Comparison of ENCODE assay signal across 28 mouse cellular contexts in genomic region chr19:56600797-56601196, GRCm38 (mm10). TPM values are rescaled to one million over a fixed set of nuclear protein-coding genes. Genes with fewer than 3 reads are reported as not detected.
A peak's percentile ranks its signal among the peaks of the same experiment; 100 is the strongest.
DNase-seq lines count a peak whose midpoint lies in the region; ATAC-seq and TF ChIP-seq lines count a peak whose summit lies in the region.
"Had no signal": no experiment of that assay in that cellular context is flagged by ENCODE, and none has a peak within 500 bp of the region (broad histone marks: within the 10 kb centered on the region; RNA-seq: fewer than 3 reads in every experiment).

No protein-coding gene starts in this region.

- no peak for ATAC-seq in heart, embryonic 13.5 days (ENCODE audit: extremely low read depth, insufficient number of reproducible peaks, low FRiP score, low TSS enrichment)
- ATAC-seq in hindbrain, embryonic 13.5 days (ENCODE audit: low FRiP score), result no peak
- ATAC-seq in hindbrain, postnatal 0 days, result no peak
- ATAC-seq in lung, embryonic 14.5 days (ENCODE audit: insufficient read depth), result peak; percentile 62; the same call in 1 of the 2 replicates
- ATAC-seq: activated CD4-positive, CD25-positive, alpha-beta regulatory T cell, adult 4 months; forebrain, embryonic 16.5 days; midbrain, embryonic 13.5 days had no signal

- no peak for DNase-seq in heart, adult 11 months
- DNase-seq in hindbrain, postnatal 0 days (ENCODE audit: low spot score), result no peak
- peak; percentile 40 for DNase-seq in lung, embryonic 14.5 days
- no peak for DNase-seq in lung, postnatal 10 days
- DNase-seq in yolk sac, embryonic 10.5 days (ENCODE audit: low spot score), result peak; percentile 49
- DNase-seq: adrenal gland, adult 2 months; adrenal gland, postnatal 36 days; cerebellum, adult 2 months; cerebellum, postnatal 14 days; gastrocnemius, adult 2 months; gastrocnemius, postnatal 36 days; heart, postnatal 36 days; kidney, postnatal 10 days; layer of hippocampus, adult 9-11 months; liver; retina, postnatal 1 day; right cerebral cortex, postnatal 14 days had no signal

- no peak for TF ChIP-seq CTCF in hindbrain, postnatal 0 days (IDR thresholded peaks at IDR 0.05; ENCODE audit: low read depth)
- TF ChIP-seq CTCF in lung, embryonic 14.5 days (IDR thresholded peaks at IDR 0.05; ENCODE audit: low read depth), result no peak

- H3K4me3 ChIP-seq in heart, embryonic 13.5 days, result no peak overlapping the region
- no peak overlapping the region for H3K4me3 ChIP-seq in hindbrain, embryonic 13.5 days
- no peak overlapping the region for H3K4me3 ChIP-seq in hindbrain, postnatal 0 days (ENCODE audit: low read length)
- H3K4me3 ChIP-seq in lung, embryonic 14.5 days (ENCODE audit: low read depth, low read length), result no peak overlapping the region
- H3K4me3 ChIP-seq: erythroblast, embryonic 14.5 days; hindbrain, embryonic 12.5 days; liver, embryonic 15.5 days; midbrain, embryonic 13.5 days; stomach, embryonic 15.5 days had no signal

- H3K36me3 ChIP-seq in heart, embryonic 13.5 days, result peaks cover 39% of the 10 kb centered on the region
- peaks cover 33% of the 10 kb centered on the region for H3K36me3 ChIP-seq in hindbrain, embryonic 13.5 days
- H3K36me3 ChIP-seq in hindbrain, postnatal 0 days (ENCODE audit: insufficient read depth, low read length), result peaks cover 9% of the 10 kb centered on the region
- H3K36me3 ChIP-seq in lung, embryonic 14.5 days (ENCODE audit: insufficient read depth), result peaks cover 30% of the 10 kb centered on the region

- H3K9me3 ChIP-seq in heart, embryonic 13.5 days, result 0 out of 2 replicates have a peak, but pooled peaks cover 4% of the 10 kb centered on the region
- H3K9me3 ChIP-seq in hindbrain, embryonic 13.5 days, result 0 out of 2 replicates have a peak, but pooled peaks cover 4% of the 10 kb centered on the region
- H3K9me3 ChIP-seq in hindbrain, postnatal 0 days (ENCODE audit: low read length), result no peaks in the 10 kb centered on the region
- H3K9me3 ChIP-seq in lung, embryonic 14.5 days (ENCODE audit: low read depth, low read length), result no peaks in the 10 kb centered on the region
- H3K9me3 ChIP-seq: hindbrain, embryonic 12.5 days; liver, embryonic 15.5 days; midbrain, embryonic 13.5 days; stomach, embryonic 15.5 days had no signal

- 68% methylated on average over 7 of the region's 7 CpGs for WGBS in heart, embryonic 13.5 days
- WGBS in hindbrain, embryonic 13.5 days, result 82% methylated on average over 7 of the region's 7 CpGs
- WGBS in hindbrain, postnatal 0 days, result 81% methylated on average over 7 of the region's 7 CpGs
- WGBS in lung, embryonic 14.5 days, result 52% methylated on average over 7 of the region's 7 CpGs

- no peaks in the 10 kb centered on the region for H3K27me3 ChIP-seq in heart, embryonic 13.5 days (replicated peaks)
- H3K27me3 ChIP-seq in hindbrain, embryonic 13.5 days, result no peaks in the 10 kb centered on the region
- H3K27me3 ChIP-seq in hindbrain, postnatal 0 days (ENCODE audit: insufficient read depth, low read length), result no peaks in the 10 kb centered on the region
- H3K27me3 ChIP-seq in lung, embryonic 14.5 days (ENCODE audit: insufficient read depth, low read length), result no peaks in the 10 kb centered on the region
- H3K27me3 ChIP-seq: CH12.LX; hindbrain, embryonic 12.5 days; liver, embryonic 15.5 days; midbrain, embryonic 13.5 days; stomach, embryonic 15.5 days had no signal

- H3K4me2 ChIP-seq in heart, embryonic 13.5 days, result no peak overlapping the region
- no peak overlapping the region for H3K4me2 ChIP-seq in hindbrain, embryonic 13.5 days
- H3K4me2 ChIP-seq in hindbrain, postnatal 0 days (ENCODE audit: low read depth, low read length), result no peak overlapping the region
- no peak overlapping the region for H3K4me2 ChIP-seq in lung, embryonic 14.5 days
- H3K4me2 ChIP-seq: hindbrain, embryonic 12.5 days; liver, embryonic 15.5 days; midbrain, embryonic 13.5 days; stomach, embryonic 15.5 days had no signal

- 0 out of 2 replicates have a peak overlapping the region, but pooled peaks have one; percentile 19 for H3K9ac ChIP-seq in heart, embryonic 13.5 days
- H3K9ac ChIP-seq in hindbrain, embryonic 13.5 days, result no peak overlapping the region
- no peak overlapping the region for H3K9ac ChIP-seq in hindbrain, postnatal 0 days (replicated peaks; ENCODE audit: low read length)
- no peak overlapping the region for H3K9ac ChIP-seq in lung, embryonic 14.5 days
- H3K9ac ChIP-seq: hindbrain, embryonic 12.5 days; liver, embryonic 15.5 days; midbrain, embryonic 13.5 days; stomach, embryonic 15.5 days had no signal

- H3K4me1 ChIP-seq in heart, embryonic 13.5 days, result peaks cover 44% of the 10 kb centered on the region
- H3K4me1 ChIP-seq in hindbrain, embryonic 13.5 days (replicated peaks), result peaks cover 7% of the 10 kb centered on the region; the same call in 1 of the 2 replicates
- no peaks in the 10 kb centered on the region for H3K4me1 ChIP-seq in hindbrain, postnatal 0 days (ENCODE audit: insufficient read depth, low read length)
- H3K4me1 ChIP-seq in lung, embryonic 14.5 days (ENCODE audit: insufficient read depth), result peaks cover 12% of the 10 kb centered on the region; the same call in 1 of the 2 replicates
- H3K4me1 ChIP-seq: hindbrain, embryonic 12.5 days; midbrain, embryonic 13.5 days had no signal

- H3K27ac ChIP-seq in heart, embryonic 13.5 days (replicated peaks), result peak overlapping the region; percentile 68; the same call in 1 of the 2 replicates
- 0 out of 2 replicates have a peak overlapping the region, but pooled peaks have one; percentile 8 for H3K27ac ChIP-seq in hindbrain, embryonic 13.5 days
- H3K27ac ChIP-seq in hindbrain, postnatal 0 days, result no peak overlapping the region
- H3K27ac ChIP-seq in lung, embryonic 14.5 days (ENCODE audit: low read depth), result peak overlapping the region; percentile 31; the same call in 1 of the 2 replicates
- H3K27ac ChIP-seq: gastrocnemius, adult 2 months; hindbrain, embryonic 12.5 days; macrophage; midbrain, embryonic 13.5 days; stomach, embryonic 15.5 days had no signal

RNA-seq across cellular contexts. Expression of gene Nhlrc2, which starts 52.7 kb away (rescaled TPM):
- 12.5 and 12.8 TPM in 2 replicates for polyA plus RNA-seq in heart, embryonic 13.5 days (2015; fragmentation: Nextera tagmentation; extraction: Ambion mirVana)
- polyA plus RNA-seq in hindbrain, embryonic 13.5 days (2015; fragmentation: Nextera tagmentation; extraction: Ambion mirVana), result 9.7 and 10.1 TPM in 2 replicates
- total RNA-seq in hindbrain, postnatal 0 days (2014; rRNA removed), result 11.5 and 11.7 TPM in 2 replicates
- 7.7 and 7.9 TPM in 2 replicates for polyA plus RNA-seq in hindbrain, postnatal 0 days (2015; fragmentation: Nextera tagmentation; extraction: Ambion mirVana)
- 21.1 and 21.4 TPM in 2 replicates for polyA plus RNA-seq in lung, embryonic 14.5 days (2014; fragmentation: Nextera tagmentation; extraction: Ambion mirVana)

RNA-seq across cellular contexts. Expression of gene Dclre1a, which starts 52.8 kb away (rescaled TPM):
- 11.2 and 12.1 TPM in 2 replicates for polyA plus RNA-seq in heart, embryonic 13.5 days (2015; fragmentation: Nextera tagmentation; extraction: Ambion mirVana)
- polyA plus RNA-seq in hindbrain, embryonic 13.5 days (2015; fragmentation: Nextera tagmentation; extraction: Ambion mirVana), result 13.2 and 14.9 TPM in 2 replicates
- total RNA-seq in hindbrain, postnatal 0 days (2014; rRNA removed), result 6.0 and 6.6 TPM in 2 replicates
- 11.6 and 12.1 TPM in 2 replicates for polyA plus RNA-seq in hindbrain, postnatal 0 days (2015; fragmentation: Nextera tagmentation; extraction: Ambion mirVana)
- 17.7 and 20.2 TPM in 2 replicates for polyA plus RNA-seq in lung, embryonic 14.5 days (2014; fragmentation: Nextera tagmentation; extraction: Ambion mirVana)

Comparison
In these comparisons a context has a peak if more than half of its experiments do, and no peak if none do; other contexts are left out.
1. DNase-seq: peak in lung, embryonic 14.5 days (single experiment) and yolk sac, embryonic 10.5 days (single experiment); none in heart, adult 11 months (single experiment), hindbrain, postnatal 0 days (single experiment) and lung, postnatal 10 days (single experiment).